Mouse (Mus musculus) midbrain, embryonic 11.5 days (tissue): ENCODE measurements around the gene Ubald2. TPM values are rescaled to one million over a fixed set of nuclear protein-coding genes. Genes with fewer than 3 reads are reported as not detected.
"Not testable (repeated sequence)": the region's sequence is repeated elsewhere in the genome, so short reads cannot be mapped to it uniquely, and the experiment has no call there.

Experiments used
- ATAC-seq: fragments of 200-750 bp; cut with Nextera tagmentation; 2 replicates; pipeline ENCODE4 v1.8.0; 2017; ENCODE audit warnings: moderate TSS enrichment, moderate library complexity; ENCODE audit not compliant: low FRiP score
- DNase-seq: peaks from one replicate; pipeline ENCODE4 v3.0.0; 2015; ENCODE audit warnings: low spot score; ENCODE audit errors: missing footprints
- H3K27ac ChIP-seq: fragments of 300-500 bp; sonication (generic); 2 replicates; pipeline ENCODE4 v1.5.1; 2014; ENCODE audit warnings: low read depth, low read length
- H3K27me3 ChIP-seq: fragments of 300-500 bp; sonication (generic); 2 replicates; pipeline ENCODE4 v1.6.1; 2014; ENCODE audit warnings: mild to moderate bottlenecking, low read length, moderate library complexity, mixed read lengths; ENCODE audit not compliant: control insufficient read depth, insufficient read depth
- H3K36me3 ChIP-seq: fragments of 300-500 bp; sonication (generic); 2 replicates; pipeline ENCODE4 v1.6.1; 2014; ENCODE audit warnings: mild to moderate bottlenecking, low read length, moderate library complexity, mixed read lengths; ENCODE audit not compliant: control insufficient read depth, insufficient read depth
- H3K4me1 ChIP-seq: fragments of 300-500 bp; sonication (generic); 2 replicates; pipeline ENCODE4 v1.6.1; 2014; ENCODE audit warnings: low read length; ENCODE audit not compliant: control insufficient read depth, insufficient read depth
- H3K4me2 ChIP-seq: fragments of 300-500 bp; sonication (generic); 2 replicates; pipeline ENCODE4 v1.6.1; 2014; ENCODE audit warnings: mild to moderate bottlenecking, moderate library complexity
- H3K4me3 ChIP-seq: fragments of 300-500 bp; sonication (generic); 2 replicates; pipeline ENCODE4 v1.5.1; 2014; ENCODE audit warnings: low read depth, low read length
- H3K9ac ChIP-seq: fragments of 300-500 bp; sonication (generic); 2 replicates; pipeline ENCODE4 v1.6.1; 2014; ENCODE audit warnings: low read length
- H3K9me3 ChIP-seq: fragments of 300-500 bp; sonication (generic); 2 replicates; pipeline ENCODE4 v1.6.1; 2016; ENCODE audit warnings: low read length; ENCODE audit not compliant: control insufficient read depth
- WGBS: fragments of 180-500 bp; shearing (Covaris S2); extraction: QIAGEN DNeasy Blood & Tissue Kit; methylation state at CpG from one replicate; pipeline ENCODE4 v1.1.7; 2014; 5-methylcytosine and 5-hydroxymethylcytosine counted together
- polyA plus RNA-seq: library from polyadenylated mRNA; unstranded; fragments of >200 nt; fragmentation: Nextera tagmentation; extraction: Ambion mirVana; gene quantifications from 2 replicates; pipeline ENCODE4 v1.2.1, GENCODE M21; 2014

Ubald2 gene
- polyA plus RNA-seq, 1 experiment from 2014 or later, result 83.0 TPM

- Histone ChIP-seq H3K9ac (no peak within 1 kb of the TSS), H3K4me3 (no peak within 1 kb of the TSS), H3K27ac (no peak within 1 kb of the TSS), H3K4me2 (no peak within 1 kb of the TSS), H3K4me1 (no peaks in the 10 kb centered on the region), H3K36me3 (peaks cover 8% of the 10 kb centered on the region), H3K9me3 (no peaks in the 10 kb centered on the region), H3K27me3 (no peaks in the 10 kb centered on the region)
- DNase-seq (no peak), ATAC-seq (no peak)
- 68% methylated on average over 20 of the region's 20 CpGs for WGBS
These were observed 32.2 kb downstream of the Ubald2 start, which contains the start of gene Qrich2 for GRCm38 (mm10) chr11:116466141-116466540. Gene Qrich2 (minus strand): TSS chr11:116466241.

- H3K36me3 ChIP-seq, result peaks cover 17% of the 10 kb centered on the region
- H3K9me3 ChIP-seq, H3K27ac ChIP-seq, ATAC-seq, H3K4me1 ChIP-seq, H3K27me3 ChIP-seq, H3K4me2 ChIP-seq, H3K9ac ChIP-seq, H3K4me3 ChIP-seq: not testable (repeated sequence)
- WGBS, result 80% methylated on average over 3 of the region's 3 CpGs
- peak; percentile 14 for DNase-seq
These were observed 34.4 kb downstream of the Ubald2 start for GRCm38 (mm10) chr11:116468338-116468737.

- H3K4me2 ChIP-seq, result no peak overlapping the region
- DNase-seq (no peak), ATAC-seq (no peak)
- H3K9ac ChIP-seq, result no peak overlapping the region
- no peaks in the 10 kb centered on the region for H3K27me3 ChIP-seq
- 85% methylated on average over 3 of the region's 3 CpGs for WGBS
- H3K9me3 ChIP-seq, result no peaks in the 10 kb centered on the region
- H3K36me3 ChIP-seq, result peaks cover 20% of the 10 kb centered on the region
- H3K4me1 ChIP-seq, result no peaks in the 10 kb centered on the region
- H3K4me3 ChIP-seq, result no peak overlapping the region
- no peak overlapping the region for H3K27ac ChIP-seq
These were observed 36.4 kb downstream of the Ubald2 start for GRCm38 (mm10) chr11:116470249-116470648.

GRCm38 (mm10) chr11:116470896-116471295 lies 37.0 kb downstream of the Ubald2 start:
- Histone ChIP-seq H3K27me3 (no peaks in the 10 kb centered on the region), H3K27ac (no peak overlapping the region), H3K4me1 (no peaks in the 10 kb centered on the region), H3K4me3 (no peak overlapping the region), H3K36me3 (peaks cover 20% of the 10 kb centered on the region), H3K9me3 (no peaks in the 10 kb centered on the region), H3K9ac (no peak overlapping the region), H3K4me2 (no peak overlapping the region)
- DNase-seq (no peak), ATAC-seq (no peak)
- 86% methylated on average over 4 of the region's 4 CpGs for WGBS

GRCm38 (mm10) chr11:116472275-116472674 lies 38.4 kb downstream of the Ubald2 start:
- DNase-seq (peak; percentile 56), ATAC-seq (no peak)
- no peak overlapping the region for H3K9ac ChIP-seq
- H3K36me3 ChIP-seq, result peaks cover 23% of the 10 kb centered on the region
- no peaks in the 10 kb centered on the region for H3K9me3 ChIP-seq
- H3K27ac ChIP-seq, result no peak overlapping the region
- WGBS, result 85% methylated on average over 4 of the region's 4 CpGs
- H3K4me3 ChIP-seq, result no peak overlapping the region
- H3K4me2 ChIP-seq, result no peak overlapping the region
- no peaks in the 10 kb centered on the region for H3K27me3 ChIP-seq
- H3K4me1 ChIP-seq, result no peaks in the 10 kb centered on the region

- WGBS, result 93% methylated on average over 10 of the region's 10 CpGs
- no peak overlapping the region for H3K4me3 ChIP-seq
- no peak overlapping the region for H3K9ac ChIP-seq
- peaks cover 22% of the 10 kb centered on the region for H3K36me3 ChIP-seq
- H3K9me3 ChIP-seq, result no peaks in the 10 kb centered on the region
- H3K27ac ChIP-seq, result no peak overlapping the region
- no peaks in the 10 kb centered on the region for H3K4me1 ChIP-seq
- no peak overlapping the region for H3K4me2 ChIP-seq
- H3K27me3 ChIP-seq, result no peaks in the 10 kb centered on the region
- no peak for ATAC-seq
- DNase-seq, result no peak
These were observed 42.1 kb downstream of the Ubald2 start for GRCm38 (mm10) chr11:116476041-116476440.

- Histone ChIP-seq H3K9me3 (no peaks in the 10 kb centered on the region), H3K4me2 (no peak overlapping the region), H3K27me3 (no peaks in the 10 kb centered on the region), H3K36me3 (peaks cover 28% of the 10 kb centered on the region), H3K9ac (no peak overlapping the region), H3K4me1 (no peaks in the 10 kb centered on the region), H3K4me3 (no peak overlapping the region), H3K27ac (no peak overlapping the region)
- 90% methylated on average over 6 of the region's 6 CpGs for WGBS
- DNase-seq (peak; percentile 62), ATAC-seq (no peak)
These were observed 42.8 kb downstream of the Ubald2 start for GRCm38 (mm10) chr11:116476696-116477095.

GRCm38 (mm10) chr11:116477160-116477759 lies 43.4 kb downstream of the Ubald2 start:
- H3K36me3 ChIP-seq, result peaks cover 29% of the 10 kb centered on the region
- H3K27ac ChIP-seq, result no peak overlapping the region
- 75% methylated on average over 15 of the region's 15 CpGs for WGBS

GRCm38 (mm10) chr11:116478978-116479377 lies 45.1 kb downstream of the Ubald2 start:
- Histone ChIP-seq H3K36me3 (peaks cover 24% of the 10 kb centered on the region), H3K4me1 (no peaks in the 10 kb centered on the region), H3K4me3 (no peak overlapping the region), H3K27ac (no peak overlapping the region), H3K4me2 (no peak overlapping the region), H3K9me3 (no peaks in the 10 kb centered on the region), H3K27me3 (no peaks in the 10 kb centered on the region), H3K9ac (no peak overlapping the region)
- 66% methylated on average over 7 of the region's 7 CpGs for WGBS
- no peak for ATAC-seq
- peak; percentile 59 for DNase-seq

More at GRCm38 (mm10) chr11:116477160-116477759, 43.4 kb downstream of the Ubald2 start:
- H3K9ac ChIP-seq, result no peak overlapping the region
- ATAC-seq (no peak), DNase-seq (peak; percentile 53)
- no peaks in the 10 kb centered on the region for H3K27me3 ChIP-seq
- H3K9me3 ChIP-seq, result no peaks in the 10 kb centered on the region
- H3K4me2 ChIP-seq, result no peak overlapping the region
- H3K4me3 ChIP-seq, result no peak overlapping the region
- no peaks in the 10 kb centered on the region for H3K4me1 ChIP-seq
